Mouse (Mus musculus) kidney, adult 2 months (tissue): ENCODE results near the gene Mindy4.

Source experiments
- CTCF ChIP-seq: fragments of 200-500 bp; conservative IDR thresholded peaks from 2 replicates; pipeline ENCODE4 v1.5.1; 2011; ENCODE audit warnings: low read depth, mild to moderate bottlenecking, control low read depth, low read length, moderate library complexity, mixed read lengths; ENCODE audit not compliant: insufficient read depth, insufficient read length
- POLR2A ChIP-seq: fragments of 200-500 bp; IDR thresholded peaks from one replicate; pipeline ENCODE4 v1.6.1; 2011; ENCODE audit warnings: low read depth, low read length, control low read depth

DNA sequence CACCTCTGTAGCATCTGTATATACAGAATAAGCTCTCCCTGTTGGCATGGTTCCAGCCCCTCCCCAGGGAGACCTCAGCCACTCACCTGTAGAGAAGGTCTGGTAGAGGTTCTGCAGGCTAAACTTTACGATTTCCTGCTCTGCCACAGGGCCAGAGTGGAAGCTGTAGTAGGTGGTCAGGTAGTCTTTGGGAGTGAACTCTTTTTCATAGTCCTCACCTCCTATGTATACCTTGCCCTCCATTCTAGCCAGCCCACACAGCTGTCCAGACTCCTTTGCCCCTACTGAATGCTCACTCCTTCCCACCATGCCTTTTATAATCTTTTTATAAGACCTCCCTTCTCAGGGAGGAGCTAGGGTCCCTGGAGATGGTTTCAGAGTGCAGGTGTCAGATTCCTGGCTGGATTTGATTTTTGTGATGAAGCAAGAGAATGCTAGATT is 28.4 kb upstream of the Mindy4 start, which contains the start of gene Inmt:
- TF ChIP-seq POLR2A (peak; percentile 15), CTCF (no peak)
